Mouse (Mus musculus) liver, embryonic 11.5 days (tissue): ENCODE results near the gene Oit3. TPM values are rescaled to one million over a fixed set of nuclear protein-coding genes. Genes with fewer than 3 reads are reported as not detected.

ENCODE experiments used
- ATAC-seq: fragments of 200-750 bp; cut with Nextera tagmentation; replicated peaks from 2 replicates; pipeline ENCODE4 v1.8.0; 2017; ENCODE audit warnings: moderate number of reproducible peaks, mild to moderate bottlenecking, moderate TSS enrichment, moderate library complexity; ENCODE audit not compliant: low FRiP score
- DNase-seq: peaks from one replicate; pipeline ENCODE4 v3.0.0-alpha.2; 2017; ENCODE audit warnings: low spot score
- H3K27ac ChIP-seq: fragments of 300-500 bp; sonication (generic); 2 replicates; pipeline ENCODE4 v1.5.1; 2014; ENCODE audit warnings: mild to moderate bottlenecking, low read depth, low read length, control low read depth
- H3K27me3 ChIP-seq: fragments of 300-500 bp; sonication (generic); replicated peaks from 2 replicates; pipeline ENCODE4 v1.6.1; 2014; ENCODE audit warnings: low read length, mixed read lengths; ENCODE audit not compliant: control insufficient read depth, insufficient read depth
- H3K36me3 ChIP-seq: fragments of 300-500 bp; sonication (generic); 2 replicates; pipeline ENCODE4 v1.6.1; 2014; ENCODE audit warnings: mild to moderate bottlenecking, low read length, moderate library complexity, mixed read lengths; ENCODE audit not compliant: control insufficient read depth, insufficient read depth
- H3K4me1 ChIP-seq: fragments of 300-500 bp; sonication (generic); replicated peaks from 2 replicates; pipeline ENCODE4 v1.6.1; 2014; ENCODE audit warnings: low read length, mixed read lengths; ENCODE audit not compliant: control insufficient read depth, insufficient read depth
- H3K4me2 ChIP-seq: fragments of 300-500 bp; sonication (generic); 2 replicates; pipeline ENCODE4 v1.6.1; 2014; ENCODE audit warnings: mild to moderate bottlenecking, control low read depth, moderate library complexity
- H3K4me3 ChIP-seq: fragments of 300-500 bp; sonication (generic); 2 replicates; pipeline ENCODE4 v1.5.1; 2014; ENCODE audit warnings: low read depth, low read length, control low read depth
- H3K9ac ChIP-seq: fragments of 300-500 bp; sonication (generic); 2 replicates; pipeline ENCODE4 v1.6.1; 2014; ENCODE audit warnings: low read depth, low read length, control low read depth
- H3K9me3 ChIP-seq: fragments of 300-500 bp; sonication (generic); 2 replicates; pipeline ENCODE4 v1.6.1; 2016; ENCODE audit warnings: low read length, inconsistent platforms, mixed read lengths; ENCODE audit not compliant: control insufficient read depth
- WGBS: fragments of 180-500 bp; shearing (Covaris S2); extraction: QIAGEN DNeasy Blood & Tissue Kit; methylation state at CpG from one replicate; pipeline ENCODE4 v1.1.7; 2014; 5-methylcytosine and 5-hydroxymethylcytosine counted together
- polyA plus RNA-seq: library from polyadenylated mRNA; unstranded; fragments of >200 nt; fragmentation: Nextera tagmentation; extraction: Ambion mirVana; gene quantifications from 2 replicates; pipeline ENCODE4 v1.2.1, GENCODE M21; 2014

Oit3 gene
- 43.2 and 45.7 TPM in 2 replicates for polyA plus RNA-seq

DNA sequence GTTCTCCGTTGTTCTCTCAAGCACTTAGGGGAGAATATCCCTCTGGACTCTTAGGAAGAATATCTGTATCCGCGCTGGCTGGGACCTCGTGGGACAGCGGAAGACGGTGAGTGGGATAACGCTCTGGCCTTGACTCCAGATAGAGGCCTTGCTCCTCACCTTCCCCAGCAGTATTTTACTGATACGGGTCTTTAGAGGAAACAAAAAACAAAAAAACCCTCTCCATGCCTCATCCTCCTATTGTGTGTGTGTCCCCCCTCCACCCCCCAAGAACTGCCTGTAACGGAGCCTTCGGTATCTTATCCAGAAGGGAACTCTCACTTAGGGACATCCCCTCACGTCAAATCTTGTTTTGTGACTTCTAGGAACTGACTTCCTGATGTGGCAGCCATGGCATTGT is at the start of gene Oit3:
Oit3 (minus strand) TSS at position 44 of the 400 bp plus-strand sequence.
- H3K4me2 ChIP-seq = no peak within 1 kb of the TSS
- no peaks in the 10 kb centered on the region for H3K36me3 ChIP-seq
- no peak for DNase-seq
- WGBS = 58% methylated on average over 11 of the region's 11 CpGs
- H3K4me1 ChIP-seq = peaks cover 16% of the 10 kb centered on the region
- H3K27me3 ChIP-seq = no peaks in the 10 kb centered on the region
- no peak within 1 kb of the TSS for H3K4me3 ChIP-seq
- H3K9ac ChIP-seq = no peak within 1 kb of the TSS
- H3K9me3 ChIP-seq = no peaks in the 10 kb centered on the region
- ATAC-seq = 0 out of 2 replicates have a peak, but pooled peaks have one; percentile 29
- H3K27ac ChIP-seq = no peak within 1 kb of the TSS

DNA sequence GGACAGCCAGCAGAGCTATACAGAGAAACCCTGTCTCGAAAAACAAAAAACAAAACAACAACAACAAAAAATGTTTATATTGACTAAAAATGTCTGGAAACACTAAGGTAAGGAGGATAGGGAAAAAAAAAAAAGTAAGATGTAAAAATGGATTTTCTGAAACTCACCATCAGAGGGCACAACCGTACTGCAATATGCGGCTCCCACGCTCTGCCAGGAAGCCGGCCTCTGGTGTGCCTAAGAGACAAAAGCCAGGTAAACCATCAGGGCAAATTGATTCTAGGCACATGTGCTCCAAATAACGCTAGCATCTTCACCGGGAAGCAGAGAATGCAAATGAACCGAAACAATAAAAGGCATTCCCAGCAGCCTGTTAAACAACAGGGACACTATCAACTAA is 49.3 kb upstream of the Oit3 start:
- no peak for DNase-seq

DNA sequence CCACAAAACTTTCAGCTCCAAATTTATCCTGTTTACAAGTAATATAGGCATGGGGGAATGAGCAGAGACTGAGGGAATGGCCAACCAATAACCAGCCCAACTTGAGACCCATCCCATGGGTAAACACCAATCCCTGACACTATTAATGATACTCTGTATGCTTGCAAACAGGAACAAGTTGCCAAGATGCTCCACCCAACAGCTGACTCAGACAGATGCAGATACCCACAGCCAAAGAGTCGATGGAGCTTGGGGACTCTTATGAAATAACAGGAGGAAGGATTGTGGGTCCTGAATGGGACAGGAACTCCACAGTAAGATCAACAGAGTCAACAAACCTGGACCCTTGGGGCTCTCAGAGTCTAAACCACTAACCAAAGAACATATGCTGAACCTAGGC is 47.8 kb upstream of the Oit3 start:
- Histone ChIP-seq H3K9me3 (no peaks in the 10 kb centered on the region), H3K36me3 (0 out of 2 replicates have a peak, but pooled peaks cover 2% of the 10 kb centered on the region), H3K4me3 (no peak overlapping the region), H3K4me1 (no peaks in the 10 kb centered on the region), H3K9ac (no peak overlapping the region), H3K27me3 (no peaks in the 10 kb centered on the region), H3K27ac (no peak overlapping the region), H3K4me2 (no peak overlapping the region)
- ATAC-seq (no peak), DNase-seq (no peak)
- 96% methylated on average over 1 of the region's 1 CpGs for WGBS

More for the DNA sequence above, 49.3 kb upstream of the Oit3 start:
- Histone ChIP-seq H3K9ac (no peak overlapping the region), H3K4me3 (no peak overlapping the region), H3K9me3 (no peaks in the 10 kb centered on the region), H3K27me3 (no peaks in the 10 kb centered on the region), H3K27ac (no peak overlapping the region), H3K4me1 (no peaks in the 10 kb centered on the region), H3K4me2 (no peak overlapping the region), H3K36me3 (0 out of 2 replicates have a peak, but pooled peaks cover 2% of the 10 kb centered on the region)
- 85% methylated on average over 8 of the region's 8 CpGs for whole genome bisulfite sequencing
- ATAC-seq = no peak

DNA sequence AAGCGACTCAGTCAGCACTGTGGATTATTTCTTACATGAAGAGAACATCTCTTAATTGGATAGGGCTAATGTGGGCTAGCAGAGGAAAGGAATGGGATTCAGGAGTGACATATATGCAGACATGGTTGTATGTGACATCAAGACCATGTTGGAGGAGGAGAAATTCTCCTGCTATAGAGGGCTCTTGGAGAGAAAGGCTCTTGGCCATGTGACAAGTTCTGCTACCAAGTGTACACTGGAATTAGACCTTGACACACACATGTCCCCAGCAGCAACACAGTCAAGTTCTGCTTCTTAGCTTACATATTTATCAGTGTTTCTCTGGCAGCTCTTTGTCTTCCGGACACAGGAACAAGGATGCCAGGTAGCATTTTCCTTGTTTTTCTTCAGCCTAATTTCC is 45.8 kb upstream of the Oit3 start:
- H3K36me3 ChIP-seq = 0 out of 2 replicates have a peak, but pooled peaks cover 2% of the 10 kb centered on the region
- WGBS = 82% methylated on average over 2 of the region's 2 CpGs
- H3K27me3 ChIP-seq = no peaks in the 10 kb centered on the region
- no peaks in the 10 kb centered on the region for H3K4me1 ChIP-seq
- H3K27ac ChIP-seq = no peak overlapping the region
- H3K9ac ChIP-seq = no peak overlapping the region
- no peaks in the 10 kb centered on the region for H3K9me3 ChIP-seq
- DNase-seq (no peak), ATAC-seq (no peak)
- no peak overlapping the region for H3K4me2 ChIP-seq
- H3K4me3 ChIP-seq = no peak overlapping the region

DNA sequence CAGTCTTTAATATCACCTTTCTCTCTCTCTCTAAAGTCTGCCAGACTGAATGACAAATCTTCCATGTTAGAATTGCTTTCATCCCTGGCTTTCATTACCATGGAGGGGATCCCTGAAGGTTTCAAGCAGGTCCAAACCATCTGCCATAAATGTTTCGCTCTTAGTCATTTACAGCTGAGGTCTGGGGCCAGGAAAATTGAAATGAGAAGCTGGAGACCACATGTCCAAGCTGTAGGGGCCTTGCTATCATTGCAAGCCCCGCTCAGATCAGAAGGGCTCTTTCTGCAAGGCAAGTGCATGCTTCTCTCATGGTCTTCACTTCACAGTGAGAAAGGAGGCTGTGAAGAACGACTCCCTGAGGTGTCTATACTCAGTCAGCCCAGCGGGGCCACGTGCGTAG is 42.7 kb upstream of the Oit3 start:
- 85% methylated on average over 6 of the region's 6 CpGs for WGBS
- Histone ChIP-seq H3K9ac (no peak overlapping the region), H3K4me1 (no peaks in the 10 kb centered on the region), H3K4me3 (no peak overlapping the region), H3K36me3 (peaks cover 2% of the 10 kb centered on the region; the same call in 1 of the 2 replicates), H3K27me3 (no peaks in the 10 kb centered on the region), H3K27ac (no peak overlapping the region), H3K4me2 (no peak overlapping the region), H3K9me3 (no peaks in the 10 kb centered on the region)
- no peak for ATAC-seq
- no peak for DNase-seq

DNA sequence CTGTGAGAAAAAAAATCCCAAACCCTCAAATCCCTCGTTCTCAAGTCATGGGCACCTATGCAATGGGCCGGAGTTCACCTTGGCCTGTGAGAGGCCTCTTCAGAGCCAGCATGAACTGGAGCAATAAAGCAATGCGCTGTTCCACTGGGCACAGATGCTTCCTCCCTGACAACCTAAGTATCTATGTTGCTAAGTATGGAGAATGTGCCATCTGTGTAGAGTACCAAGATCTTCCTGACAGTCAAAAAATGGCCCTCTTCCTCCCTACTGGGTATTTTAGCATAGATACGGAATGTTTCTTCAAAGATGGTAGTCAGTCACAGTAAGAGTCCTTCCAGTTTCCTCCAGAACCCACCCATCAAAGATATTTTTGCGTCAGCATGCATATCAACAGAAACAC is 39.8 kb upstream of the Oit3 start:
- WGBS = 88% methylated on average over 5 of the region's 5 CpGs
- no peak for ATAC-seq
- H3K27me3 ChIP-seq = no peaks in the 10 kb centered on the region

DNA sequence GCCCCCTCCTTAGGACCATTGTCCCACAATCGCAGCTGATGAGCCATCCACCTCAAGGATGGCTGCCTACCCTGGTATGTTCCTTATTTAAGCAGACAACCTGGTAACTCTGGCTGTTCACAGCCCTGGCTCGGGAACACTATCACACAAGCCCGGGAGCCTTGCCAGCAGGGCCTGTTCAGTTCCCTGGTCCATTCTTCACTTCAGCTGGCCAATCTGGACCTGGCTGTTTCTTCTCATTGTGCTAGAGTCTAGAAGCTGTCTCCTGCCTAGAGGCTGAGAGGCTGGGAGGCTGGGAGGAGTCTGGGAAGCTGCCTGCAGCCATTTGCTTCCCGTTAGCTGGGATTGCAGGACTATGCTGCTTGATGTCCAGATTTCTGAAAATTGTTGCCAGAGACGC is 28.9 kb upstream of the Oit3 start:
- Histone ChIP-seq H3K27ac (no peak overlapping the region), H3K4me2 (no peak overlapping the region), H3K9ac (no peak overlapping the region), H3K36me3 (peaks cover 3% of the 10 kb centered on the region; the same call in 1 of the 2 replicates), H3K27me3 (no peaks in the 10 kb centered on the region), H3K9me3 (no peaks in the 10 kb centered on the region), H3K4me1 (no peaks in the 10 kb centered on the region), H3K4me3 (no peak overlapping the region)
- DNase-seq (no peak), ATAC-seq (no peak)
- 80% methylated on average over 5 of the region's 5 CpGs for WGBS

More for the DNA sequence above, 39.8 kb upstream of the Oit3 start:
- Histone ChIP-seq H3K9me3 (0 out of 2 replicates have a peak, but pooled peaks cover 3% of the 10 kb centered on the region), H3K27ac (no peak overlapping the region), H3K9ac (no peak overlapping the region), H3K4me3 (no peak overlapping the region), H3K4me2 (no peak overlapping the region), H3K36me3 (peaks cover 2% of the 10 kb centered on the region; the same call in 1 of the 2 replicates), H3K4me1 (no peaks in the 10 kb centered on the region)
- no peak for DNase-seq

DNA sequence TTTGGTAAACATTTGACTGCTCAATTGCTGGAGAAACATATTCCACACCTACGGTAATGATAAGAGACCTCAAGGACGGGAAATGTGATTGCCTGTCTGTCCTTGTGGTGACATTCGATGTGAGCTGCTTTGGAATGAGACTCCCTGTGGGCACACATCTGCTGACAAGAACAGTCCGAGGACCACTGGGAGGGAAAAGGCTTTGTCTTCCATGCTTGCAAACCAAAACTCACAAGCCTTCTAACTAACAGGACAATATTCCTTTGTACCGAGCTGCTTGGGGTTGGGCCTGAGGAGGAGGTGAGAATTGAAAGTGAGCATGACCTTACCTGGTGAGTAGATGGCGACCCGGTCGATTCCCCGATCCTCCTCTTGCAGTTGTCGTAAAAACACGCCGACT is 25.7 kb upstream of the Oit3 start:
- Histone ChIP-seq H3K27me3 (no peaks in the 10 kb centered on the region), H3K4me2 (no peak overlapping the region), H3K9ac (no peak overlapping the region), H3K4me3 (no peak overlapping the region), H3K27ac (no peak overlapping the region), H3K4me1 (no peaks in the 10 kb centered on the region), H3K36me3 (peaks cover 4% of the 10 kb centered on the region; the same call in 1 of the 2 replicates), H3K9me3 (no peaks in the 10 kb centered on the region)
- WGBS = 90% methylated on average over 12 of the region's 12 CpGs
- ATAC-seq (no peak), DNase-seq (no peak)

DNA sequence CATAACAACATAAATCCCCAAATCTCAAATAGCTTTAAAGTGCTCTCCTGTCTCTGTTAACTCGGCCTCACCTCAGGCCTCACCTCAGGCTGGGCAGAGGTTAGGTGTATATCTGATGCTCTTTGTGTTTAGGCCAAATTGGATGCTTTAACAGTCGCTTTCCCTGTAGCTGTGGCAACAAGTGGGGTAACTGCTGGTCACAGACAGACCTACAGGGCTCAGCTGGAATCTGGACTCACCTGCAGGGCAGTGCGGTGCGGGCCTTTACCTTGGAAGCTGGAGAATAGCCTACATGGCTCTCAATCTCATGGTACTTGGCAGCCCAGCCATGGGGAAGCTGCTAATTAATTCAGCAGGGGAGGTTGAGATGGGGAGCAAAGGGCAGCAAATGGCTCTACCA is 25.0 kb upstream of the Oit3 start:
- no peaks in the 10 kb centered on the region for H3K27me3 ChIP-seq
- no peak overlapping the region for H3K9ac ChIP-seq
- H3K27ac ChIP-seq = no peak overlapping the region
- H3K9me3 ChIP-seq = no peaks in the 10 kb centered on the region
- H3K4me1 ChIP-seq = no peaks in the 10 kb centered on the region
- DNase-seq = no peak
- no peak for ATAC-seq
- no peak overlapping the region for H3K4me3 ChIP-seq
- peaks cover 4% of the 10 kb centered on the region; the same call in 1 of the 2 replicates for H3K36me3 ChIP-seq
- no peak overlapping the region for H3K4me2 ChIP-seq
- 85% methylated on average over 4 of the region's 4 CpGs for WGBS
